Mouse (Mus musculus): ENCODE results near the gene Frmd4b. TPM values are rescaled to one million over a fixed set of nuclear protein-coding genes. Genes with fewer than 3 reads are reported as not detected.

Gene Frmd4b
- 38.2 and 39.9 TPM in 2 replicates for polyA plus RNA-seq (2014; fragmentation: Nextera tagmentation; extraction: Ambion mirVana)

- Histone ChIP-seq H3K27ac (ENCODE audit: low read depth, low read length) (peak within 1 kb of the TSS; percentile 94), H3K27me3 (replicated peaks; ENCODE audit: control insufficient read depth, insufficient read depth, low read length) (no peaks in the 10 kb centered on the region), H3K9ac (ENCODE audit: low read length) (peak within 1 kb of the TSS; percentile 88), H3K9me3 (replicated peaks; ENCODE audit: control insufficient read depth, low read length) (no peaks in the 10 kb centered on the region), H3K4me2 (ENCODE audit: low read length) (peak within 1 kb of the TSS; percentile 73), H3K4me3 (ENCODE audit: low read depth, low read length) (peak within 1 kb of the TSS; percentile 78), H3K4me1 (ENCODE audit: control insufficient read depth, insufficient read depth, low read length) (peaks cover 17% of the 10 kb centered on the region), H3K36me3 (ENCODE audit: control insufficient read depth, insufficient read depth, low read length) (no peaks in the 10 kb centered on the region)
- whole genome bisulfite sequencing = 2% methylated on average over 41 of the region's 42 CpGs
- peak; percentile 89 for DNase-seq (ENCODE audit: low spot score)
- ATAC-seq = peak; percentile 91
Observed at GRCm38 (mm10) chr6:97617266-97617743, at the start of gene Frmd4b. TSS of gene Frmd4b (minus strand) at chr6:97617541.

GRCm38 (mm10) chr6:97666417-97666816 lies 49.1 kb upstream of the Frmd4b start:
- Histone ChIP-seq H3K9me3 (replicated peaks; ENCODE audit: control insufficient read depth, low read length) (no peaks in the 10 kb centered on the region), H3K27ac (ENCODE audit: low read depth, low read length) (no peak overlapping the region), H3K36me3 (ENCODE audit: control insufficient read depth, insufficient read depth, low read length) (no peaks in the 10 kb centered on the region), H3K27me3 (replicated peaks; ENCODE audit: control insufficient read depth, insufficient read depth, low read length) (no peaks in the 10 kb centered on the region), H3K9ac (ENCODE audit: low read length) (no peak overlapping the region), H3K4me3 (ENCODE audit: low read depth, low read length) (no peak overlapping the region), H3K4me1 (ENCODE audit: control insufficient read depth, insufficient read depth, low read length) (peaks cover 11% of the 10 kb centered on the region), H3K4me2 (ENCODE audit: low read length) (no peak overlapping the region)
- 8% methylated on average over 2 of the region's 2 CpGs for WGBS
- DNase-seq (ENCODE audit: low spot score) = no peak
- no peak for ATAC-seq

GRCm38 (mm10) chr6:97658921-97659320 lies 41.6 kb upstream of the Frmd4b start:
- H3K36me3 ChIP-seq (ENCODE audit: control insufficient read depth, insufficient read depth, low read length) = no peaks in the 10 kb centered on the region
- H3K9me3 ChIP-seq (replicated peaks; ENCODE audit: control insufficient read depth, low read length) = peaks cover 3% of the 10 kb centered on the region; the same call in 1 of the 2 replicates
- no peak for DNase-seq (ENCODE audit: low spot score)
- no peaks in the 10 kb centered on the region for H3K4me1 ChIP-seq (ENCODE audit: control insufficient read depth, insufficient read depth, low read length)
- H3K27ac ChIP-seq (ENCODE audit: low read depth, low read length) = no peak overlapping the region
- H3K4me2 ChIP-seq (ENCODE audit: low read length) = no peak overlapping the region
- no peaks in the 10 kb centered on the region for H3K27me3 ChIP-seq (replicated peaks; ENCODE audit: control insufficient read depth, insufficient read depth, low read length)
- no peak overlapping the region for H3K4me3 ChIP-seq (ENCODE audit: low read depth, low read length)
- no peak for ATAC-seq
- WGBS = 76% methylated on average over 6 of the region's 6 CpGs
- H3K9ac ChIP-seq (ENCODE audit: low read length) = no peak overlapping the region

GRCm38 (mm10) chr6:97655986-97656385 lies 38.6 kb upstream of the Frmd4b start:
- DNase-seq (ENCODE audit: low spot score) (no peak), ATAC-seq (no peak)
- Histone ChIP-seq H3K4me2 (ENCODE audit: low read length) (no peak overlapping the region), H3K9ac (ENCODE audit: low read length) (no peak overlapping the region), H3K4me1 (ENCODE audit: control insufficient read depth, insufficient read depth, low read length) (no peaks in the 10 kb centered on the region), H3K27me3 (replicated peaks; ENCODE audit: control insufficient read depth, insufficient read depth, low read length) (no peaks in the 10 kb centered on the region), H3K36me3 (ENCODE audit: control insufficient read depth, insufficient read depth, low read length) (no peaks in the 10 kb centered on the region), H3K9me3 (replicated peaks; ENCODE audit: control insufficient read depth, low read length) (peaks cover 3% of the 10 kb centered on the region; the same call in 1 of the 2 replicates), H3K27ac (ENCODE audit: low read depth, low read length) (no peak overlapping the region), H3K4me3 (ENCODE audit: low read depth, low read length) (no peak overlapping the region)
- 89% methylated on average over 3 of the region's 3 CpGs for WGBS

GRCm38 (mm10) chr6:97647501-97647900 lies 30.2 kb upstream of the Frmd4b start:
- H3K4me2 ChIP-seq (ENCODE audit: low read length) = no peak overlapping the region
- H3K9me3 ChIP-seq (replicated peaks; ENCODE audit: control insufficient read depth, low read length) = no peaks in the 10 kb centered on the region
- DNase-seq (ENCODE audit: low spot score) (no peak), ATAC-seq (no peak)
- H3K4me1 ChIP-seq (ENCODE audit: control insufficient read depth, insufficient read depth, low read length) = no peaks in the 10 kb centered on the region
- 92% methylated on average over 14 of the region's 14 CpGs for WGBS
- H3K9ac ChIP-seq (ENCODE audit: low read length) = no peak overlapping the region
- no peak overlapping the region for H3K27ac ChIP-seq (ENCODE audit: low read depth, low read length)
- H3K36me3 ChIP-seq (ENCODE audit: control insufficient read depth, insufficient read depth, low read length) = no peaks in the 10 kb centered on the region
- no peaks in the 10 kb centered on the region for H3K27me3 ChIP-seq (replicated peaks; ENCODE audit: control insufficient read depth, insufficient read depth, low read length)
- H3K4me3 ChIP-seq (ENCODE audit: low read depth, low read length) = no peak overlapping the region

GRCm38 (mm10) chr6:97623330-97623729 lies 6.0 kb upstream of the Frmd4b start:
- Histone ChIP-seq H3K9ac (ENCODE audit: low read length) (no peak overlapping the region), H3K4me3 (ENCODE audit: low read depth, low read length) (no peak overlapping the region), H3K27ac (ENCODE audit: low read depth, low read length) (no peak overlapping the region), H3K4me2 (ENCODE audit: low read length) (no peak overlapping the region), H3K4me1 (ENCODE audit: control insufficient read depth, insufficient read depth, low read length) (peaks cover 3% of the 10 kb centered on the region; the same call in 1 of the 2 replicates), H3K27me3 (replicated peaks; ENCODE audit: control insufficient read depth, insufficient read depth, low read length) (no peaks in the 10 kb centered on the region), H3K9me3 (replicated peaks; ENCODE audit: control insufficient read depth, low read length) (no peaks in the 10 kb centered on the region), H3K36me3 (ENCODE audit: control insufficient read depth, insufficient read depth, low read length) (no peaks in the 10 kb centered on the region)
- DNase-seq (ENCODE audit: low spot score) = no peak
- ATAC-seq = no peak
- WGBS = 64% methylated on average over 9 of the region's 9 CpGs

- no peaks in the 10 kb centered on the region for H3K9me3 ChIP-seq (replicated peaks; ENCODE audit: control insufficient read depth, low read length)
- H3K9ac ChIP-seq (ENCODE audit: low read length) = no peak overlapping the region
- H3K4me2 ChIP-seq (ENCODE audit: low read length) = no peak overlapping the region
- H3K27ac ChIP-seq (ENCODE audit: low read depth, low read length) = no peak overlapping the region
- H3K27me3 ChIP-seq (replicated peaks; ENCODE audit: control insufficient read depth, insufficient read depth, low read length) = no peaks in the 10 kb centered on the region
- peaks cover 3% of the 10 kb centered on the region; the same call in 1 of the 2 replicates for H3K4me1 ChIP-seq (ENCODE audit: control insufficient read depth, insufficient read depth, low read length)
- peak; percentile 55 for DNase-seq (ENCODE audit: low spot score)
- H3K4me3 ChIP-seq (ENCODE audit: low read depth, low read length) = no peak overlapping the region
- WGBS = 54% methylated on average over 5 of the region's 5 CpGs
- no peaks in the 10 kb centered on the region for H3K36me3 ChIP-seq (ENCODE audit: control insufficient read depth, insufficient read depth, low read length)
- ATAC-seq = no peak
Observed at GRCm38 (mm10) chr6:97622236-97622635, 4.9 kb upstream of the Frmd4b start.

GRCm38 (mm10) chr6:97617774-97618173 lies 433 bp upstream of the Frmd4b start:
- Histone ChIP-seq H3K4me1 (ENCODE audit: control insufficient read depth, insufficient read depth, low read length) (peaks cover 20% of the 10 kb centered on the region), H3K27me3 (replicated peaks; ENCODE audit: control insufficient read depth, insufficient read depth, low read length) (no peaks in the 10 kb centered on the region), H3K9ac (ENCODE audit: low read length) (peak overlapping the region; percentile 88), H3K27ac (ENCODE audit: low read depth, low read length) (peak overlapping the region; percentile 94; the same call in 1 of the 2 replicates), H3K9me3 (replicated peaks; ENCODE audit: control insufficient read depth, low read length) (no peaks in the 10 kb centered on the region), H3K4me3 (ENCODE audit: low read depth, low read length) (peak overlapping the region; percentile 78), H3K36me3 (ENCODE audit: control insufficient read depth, insufficient read depth, low read length) (no peaks in the 10 kb centered on the region), H3K4me2 (ENCODE audit: low read length) (peak overlapping the region; percentile 73)
- DNase-seq (ENCODE audit: low spot score) (no peak), ATAC-seq (no peak)
- 25% methylated on average over 7 of the region's 7 CpGs for WGBS

GRCm38 (mm10) chr6:97616658-97617265 lies 579 bp downstream of the Frmd4b start:
- peak; percentile 91 for DNase-seq (ENCODE audit: low spot score)
- Histone ChIP-seq H3K9ac (ENCODE audit: low read length) (peak overlapping the region; percentile 88), H3K27me3 (replicated peaks; ENCODE audit: control insufficient read depth, insufficient read depth, low read length) (no peaks in the 10 kb centered on the region), H3K27ac (ENCODE audit: low read depth, low read length) (peak overlapping the region; percentile 94), H3K4me1 (ENCODE audit: control insufficient read depth, insufficient read depth, low read length) (peaks cover 17% of the 10 kb centered on the region), H3K36me3 (ENCODE audit: control insufficient read depth, insufficient read depth, low read length) (no peaks in the 10 kb centered on the region), H3K9me3 (replicated peaks; ENCODE audit: control insufficient read depth, low read length) (no peaks in the 10 kb centered on the region), H3K4me2 (ENCODE audit: low read length) (peak overlapping the region; percentile 73), H3K4me3 (ENCODE audit: low read depth, low read length) (peak overlapping the region; percentile 78)
- ATAC-seq = peak; percentile 85
- WGBS = 0% methylated on average over 40 of the region's 40 CpGs
